Mouse (Mus musculus) myocyte (in vitro differentiated cells): Measurements from ENCODE around the gene Tmpo. TPM values are rescaled to one million over a fixed set of nuclear protein-coding genes. Genes with fewer than 3 reads are reported as not detected.

Experiments
- H3K27me3 ChIP-seq: one replicate; pipeline ENCODE4 v1.6.1; 2011; ENCODE audit not compliant: control insufficient read depth, insufficient read depth, insufficient read length
- H3K36me3 ChIP-seq: one replicate; pipeline ENCODE4 v1.6.1; 2011; ENCODE audit not compliant: control insufficient read depth, insufficient read depth
- H3K4me2 ChIP-seq: one replicate; pipeline ENCODE4 v1.6.1; 2011; ENCODE audit warnings: low read depth, control low read depth
- H3K4me3 ChIP-seq: one replicate; pipeline ENCODE4 v1.5.1; 2011; ENCODE audit warnings: mild to moderate bottlenecking, control low read depth, moderate library complexity
- H3K79me2 ChIP-seq: one replicate; pipeline ENCODE4 v1.6.1; 2011; ENCODE audit not compliant: control insufficient read depth, insufficient read depth
- H3ac ChIP-seq: one replicate; pipeline ENCODE4 v1.6.1; 2011; ENCODE audit not compliant: control insufficient read depth, insufficient read length
- E2F4 ChIP-seq: IDR thresholded peaks from one replicate; pipeline ENCODE4 v1.6.1; 2011; ENCODE audit warnings: mild to moderate bottlenecking, control low read depth, moderate library complexity; ENCODE audit not compliant: insufficient read depth
- MAX ChIP-seq: IDR thresholded peaks from one replicate; pipeline ENCODE4 v1.6.1; 2011; ENCODE audit warnings: low read depth, mild to moderate bottlenecking, control low read depth
- MYOG ChIP-seq, 3 experiments: IDR thresholded peaks; one replicate each; pipeline ENCODE4 v1.6.1; 2011; ENCODE audit warnings: control low read depth in 2 of 3, low read depth in 2 of 3, mild to moderate bottlenecking in 2 of 3; ENCODE audit not compliant: insufficient read length in 2 of 3, control insufficient read depth in 1 of 3, insufficient read depth in 1 of 3
- POLR2A ChIP-seq: IDR thresholded peaks from one replicate; pipeline ENCODE4 v1.6.1; 2011; ENCODE audit warnings: low read depth, mild to moderate bottlenecking, control low read depth, moderate library complexity; ENCODE audit not compliant: insufficient read length
- POLR2AphosphoS2 ChIP-seq: IDR thresholded peaks from one replicate; pipeline ENCODE4 v1.6.1; 2011; ENCODE audit warnings: low read depth, control low read depth; ENCODE audit not compliant: insufficient read length
- REST ChIP-seq: IDR thresholded peaks from one replicate; pipeline ENCODE4 v1.6.1; 2011; ENCODE audit warnings: mild to moderate bottlenecking, control low read depth, moderate library complexity; ENCODE audit not compliant: insufficient read depth, insufficient read length
- TCF12 ChIP-seq: IDR thresholded peaks from one replicate; pipeline ENCODE4 v1.6.1; 2011; ENCODE audit warnings: mild to moderate bottlenecking, control low read depth; ENCODE audit not compliant: poor library complexity, insufficient read depth, severe bottlenecking
- USF1 ChIP-seq: IDR thresholded peaks from one replicate; pipeline ENCODE4 v1.6.1; 2011; ENCODE audit warnings: low read depth, mild to moderate bottlenecking, control low read depth, moderate library complexity
- polyA plus RNA-seq: library from polyadenylated mRNA; unstranded; fragments of >200 nt; fragmentation: generic; extraction: Trizol; gene quantifications from one replicate; pipeline ENCODE4 v1.2.1, GENCODE M21; 2012; ENCODE audit warnings: missing spikeins

The Tmpo gene
- polyA plus RNA-seq, 1 experiment, result 55.6 TPM

- H3K79me2 ChIP-seq, result no peaks in the 10 kb centered on the region
- TF ChIP-seq REST (no peak), E2F4 (no peak), MYOG (IDR thresholded peaks at IDR 0.05; ENCODE audit: control insufficient read depth in 1 of 3, insufficient read depth in 1 of 3, insufficient read length in 2 of 3, low read depth in 2 of 3) (no peak), TCF12 (no peak)
- H3K4me3 ChIP-seq, result no peak overlapping the region
- H3K4me2 ChIP-seq, result no peak overlapping the region
- H3K36me3 ChIP-seq, result peaks cover 3% of the 10 kb centered on the region
- H3ac ChIP-seq, result no peak overlapping the region
- H3K27me3 ChIP-seq, result no peaks in the 10 kb centered on the region
Observed at GRCm38 (mm10) chr10:91100101-91100500, 81.0 kb downstream of the Tmpo start.

GRCm38 (mm10) chr10:91098056-91098455, 83.1 kb downstream of the Tmpo start:
- no peak overlapping the region for H3K4me3 ChIP-seq
- TF ChIP-seq POLR2AphosphoS2 (no peak), TCF12 (no peak), USF1 (no peak), MYOG (IDR thresholded peaks at IDR 0.05; ENCODE audit: control insufficient read depth in 1 of 3, insufficient read depth in 1 of 3, insufficient read length in 2 of 3, low read depth in 2 of 3) (no peak), E2F4 (no peak), POLR2A (no peak), MAX (no peak), REST (no peak)
- H3K4me2 ChIP-seq, result no peak overlapping the region
- no peaks in the 10 kb centered on the region for H3K27me3 ChIP-seq
- peaks cover 3% of the 10 kb centered on the region for H3K36me3 ChIP-seq
- no peak overlapping the region for H3ac ChIP-seq
- H3K79me2 ChIP-seq, result no peaks in the 10 kb centered on the region

Other genes starting within 250 kb of the Tmpo start
- gene Apaf1, start 98.5 kb downstream of the Tmpo start, polyA plus RNA-seq, result 4.3 TPM
- gene Ikbip, start 98.4 kb downstream of the Tmpo start, polyA plus RNA-seq, result 12.6 TPM
- 846 TPM for gene Slc25a3, start 57.3 kb downstream of the Tmpo start, polyA plus RNA-seq